Mouse (Mus musculus) testis, adult 2 months (tissue): ENCODE measurements around the gene Csrnp3.

Experiments used
- CTCF ChIP-seq: fragments of 200-500 bp; IDR thresholded peaks from 2 replicates; pipeline ENCODE4 v1.5.1; 2012; ENCODE audit warnings: low read depth, mild to moderate bottlenecking, inconsistent platforms, low read length, moderate library complexity; ENCODE audit not compliant: control insufficient read depth, insufficient read depth, insufficient replicate concordance
- POLR2A ChIP-seq: fragments of 200-500 bp; IDR thresholded peaks from 2 replicates; pipeline ENCODE4 v1.6.1; 2012; ENCODE audit warnings: low read depth, mild to moderate bottlenecking, inconsistent platforms, low read length, moderate library complexity; ENCODE audit not compliant: control insufficient read depth

DNA sequence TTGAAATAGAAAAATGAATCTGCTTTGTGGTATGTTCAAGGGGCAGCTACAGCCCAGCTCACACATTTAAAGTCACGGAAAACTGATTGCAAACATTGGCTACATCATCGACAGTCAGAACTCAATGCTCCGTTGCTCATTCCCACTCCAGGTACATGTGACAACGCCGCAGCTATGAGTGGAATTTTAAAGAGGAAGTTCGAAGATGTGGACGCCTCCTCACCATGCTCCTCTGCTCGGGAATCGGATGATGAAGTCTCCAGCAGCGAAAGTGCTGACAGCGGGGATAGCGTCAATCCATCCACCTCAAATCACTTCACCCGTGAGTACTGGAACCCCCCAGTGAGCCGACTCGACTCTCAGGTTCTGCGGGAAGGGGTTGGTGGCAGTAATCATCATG lies 103.2 kb downstream of the Csrnp3 start:
- TF ChIP-seq CTCF, result no peak
- no peak for TF ChIP-seq POLR2A
